Mouse (Mus musculus) megakaryocyte progenitor cell, adult 5-6 weeks (primary cell): ENCODE measurements around the gene C1qb. TPM values are rescaled to one million over a fixed set of nuclear protein-coding genes. Genes with fewer than 3 reads are reported as not detected.

Source experiments
- ATAC-seq: replicated peaks from 2 replicates; pipeline ENCODE4 v1.8.0; 2016; ENCODE audit warnings: mild to moderate bottlenecking, moderate TSS enrichment, inconsistent platforms; ENCODE audit not compliant: poor library complexity
- total RNA-seq, 2 experiments: library from RNA; stranded (forward) in 1 of 2; stranded (reverse) in 1 of 2; fragments of 157-497, 149-512 nt in 1 of 2; fragments of 200-1000 nt in 1 of 2; gene quantifications; 2 replicates each; pipeline versions ENCODE4 v1.2.3 to v1.2.4; 2015 to 2017

The C1qb gene
- total RNA-seq (2015), result 0.79 TPM in 1 of 2 replicates, not detected in the other
- 0.08 TPM in 1 of 2 replicates, not detected in the other for total RNA-seq (2017)

GRCm38 (mm10) chr4:136886101-136886500 is at the start of gene C1qb:
C1qb (minus strand) TSS chr4:136886187.
- no peak for ATAC-seq

DNA sequence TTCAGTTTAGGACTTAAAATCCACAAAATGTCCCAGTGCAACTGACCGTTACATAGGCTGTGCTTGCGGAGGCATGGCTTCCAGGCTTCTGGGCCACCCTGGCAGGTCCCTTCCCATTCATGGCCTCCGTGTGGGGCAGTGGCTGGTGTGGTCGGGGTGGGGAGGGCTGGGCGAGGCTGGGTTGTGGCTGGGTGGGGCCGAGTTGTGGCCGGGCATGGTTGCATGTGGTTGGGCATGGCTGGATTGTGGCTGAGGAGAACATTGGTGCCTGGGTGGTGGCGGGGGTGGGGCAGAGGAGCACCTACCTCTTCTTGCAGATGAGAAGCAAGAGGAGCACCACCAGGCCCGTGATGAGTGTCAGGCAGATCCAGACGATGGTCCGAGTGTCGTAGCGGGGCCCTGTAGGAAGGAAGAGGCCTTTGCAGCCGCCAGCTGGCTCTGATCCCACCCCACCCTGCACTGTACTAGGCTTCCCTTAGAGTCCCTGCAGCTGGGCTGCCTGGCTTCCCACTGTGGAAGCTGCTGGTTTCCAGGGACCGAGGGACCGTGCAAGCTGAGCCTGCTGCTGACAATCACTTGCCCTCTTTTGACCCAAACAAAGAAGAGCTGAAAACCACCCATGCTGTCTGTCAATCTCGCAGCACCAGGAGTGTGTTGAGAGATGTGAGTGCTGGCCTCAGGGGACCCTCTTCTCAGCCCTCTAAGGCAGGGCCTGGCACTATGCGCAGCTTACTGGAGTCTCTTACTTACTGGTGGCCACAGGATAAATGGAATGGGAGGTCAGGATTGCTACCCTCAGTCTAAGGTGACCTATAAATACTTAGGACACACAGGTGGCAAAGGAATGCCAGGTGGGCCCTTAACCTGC is 49.0 kb upstream of the C1qb start:
- ATAC-seq, result no peak

DNA sequence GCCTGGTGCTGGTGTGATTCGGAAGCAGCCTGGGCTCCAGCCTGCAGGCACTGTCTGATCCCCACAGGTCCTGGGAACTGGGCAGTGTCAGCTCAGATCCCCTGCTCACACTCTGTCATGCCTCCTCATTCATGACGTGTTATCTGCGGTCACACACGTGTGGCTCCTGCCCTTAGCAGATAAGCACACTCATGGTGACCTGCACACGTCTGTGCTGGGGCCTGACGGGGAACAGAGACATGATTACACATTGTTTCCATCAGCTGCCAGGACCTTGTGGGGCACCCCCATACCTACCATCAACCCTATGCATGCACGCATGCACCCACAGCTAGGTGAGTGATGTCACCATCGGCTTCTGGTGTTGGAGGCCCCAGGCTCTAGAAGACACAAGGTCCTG is 44.5 kb upstream of the C1qb start:
- ATAC-seq, result peak; percentile 66

DNA sequence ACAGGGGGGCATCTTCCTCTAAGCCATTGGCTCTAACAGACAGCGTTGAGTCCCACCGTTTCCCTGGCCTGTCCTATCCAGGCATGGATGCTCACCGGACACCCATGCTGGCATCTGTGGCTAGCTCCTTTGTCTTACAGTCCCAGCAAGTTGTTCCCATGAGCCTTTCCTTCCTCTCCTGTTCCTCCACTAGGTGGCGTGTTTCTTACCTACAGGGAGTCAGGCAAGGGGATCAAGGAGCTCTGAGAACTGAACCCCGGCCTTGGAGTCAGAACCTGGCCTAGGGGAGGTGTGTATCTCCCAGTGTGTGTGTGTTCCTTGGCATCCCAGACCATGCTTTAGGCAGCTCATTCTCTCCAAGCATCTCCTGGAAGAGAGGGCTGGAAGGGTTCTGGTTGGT is 42.9 kb upstream of the C1qb start:
- ATAC-seq, result no peak

- no peak for ATAC-seq
These were observed 39.8 kb upstream of the C1qb start for GRCm38 (mm10) chr4:136925804-136926203.

- peak; percentile 83 for ATAC-seq
These were observed 38.5 kb upstream of the C1qb start for GRCm38 (mm10) chr4:136924529-136924928.

- no peak for ATAC-seq
These were observed 33.5 kb upstream of the C1qb start for GRCm38 (mm10) chr4:136919526-136919925.

DNA sequence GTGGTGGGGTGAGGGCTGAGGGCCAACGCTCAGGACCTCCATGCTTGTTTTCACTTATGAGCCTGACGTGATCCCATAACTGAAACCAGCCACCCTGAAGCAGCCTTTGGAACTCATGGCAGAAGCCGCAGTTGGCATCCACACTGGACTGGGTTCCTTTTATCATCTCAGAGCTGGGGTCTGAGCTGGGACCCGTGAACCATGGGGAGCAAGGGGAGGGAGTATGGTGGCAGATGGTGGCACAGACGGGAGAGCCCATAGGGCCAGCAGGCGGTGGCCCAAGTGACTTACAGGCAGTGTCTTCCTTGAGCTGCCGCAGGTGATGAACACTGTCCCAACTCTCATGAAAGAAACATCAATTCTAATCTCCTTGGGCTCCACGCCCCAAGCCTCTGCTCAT is 32.8 kb upstream of the C1qb start:
- ATAC-seq, result no peak

DNA sequence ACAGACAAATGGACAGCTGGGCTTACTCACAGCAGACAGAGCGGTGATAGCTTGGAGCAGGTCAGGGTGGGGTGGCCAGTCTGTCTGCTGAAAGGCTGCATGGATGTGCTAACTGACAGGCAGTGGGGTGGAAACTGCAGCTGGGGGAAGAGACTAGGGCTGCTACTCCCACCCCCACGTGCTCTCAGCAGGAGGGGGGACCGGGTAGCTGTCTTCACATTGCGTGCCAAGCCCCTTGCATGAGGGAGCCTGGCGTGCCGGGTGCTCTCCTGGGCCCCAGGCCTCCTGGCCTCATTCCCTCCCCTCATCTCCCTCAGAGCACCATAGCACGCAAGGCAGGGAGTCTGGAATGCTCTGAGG is 31.2 kb upstream of the C1qb start:
- no peak for ATAC-seq

- no peak for ATAC-seq
These were observed 30.6 kb upstream of the C1qb start for GRCm38 (mm10) chr4:136916359-136917164.

- ATAC-seq, result no peak
These were observed 26.9 kb upstream of the C1qb start for GRCm38 (mm10) chr4:136912841-136913240.

- ATAC-seq, result no peak
These were observed 25.8 kb upstream of the C1qb start for GRCm38 (mm10) chr4:136911804-136912203.

- no peak for ATAC-seq
These were observed 25.2 kb upstream of the C1qb start for GRCm38 (mm10) chr4:136911211-136911646.

DNA sequence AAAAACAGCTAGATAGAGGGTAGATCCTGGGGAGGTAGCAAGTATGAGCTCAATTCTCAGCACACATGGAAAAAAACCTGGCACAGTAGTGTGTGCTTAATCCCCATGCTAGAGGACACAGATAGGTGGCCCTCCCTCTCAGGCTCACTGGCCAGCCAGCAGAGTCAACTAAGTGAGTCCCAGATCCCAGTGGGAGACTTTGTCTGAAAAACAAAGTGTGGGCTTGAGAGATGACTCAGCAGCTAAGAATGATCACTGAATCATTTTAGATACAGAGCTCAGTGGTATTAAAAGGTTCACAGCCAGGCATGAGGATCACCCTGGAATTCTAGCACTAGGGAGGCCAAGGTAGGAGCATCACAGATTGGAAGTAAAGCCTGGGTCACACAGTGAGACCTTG is 21.8 kb upstream of the C1qb start:
- ATAC-seq, result no peak

DNA sequence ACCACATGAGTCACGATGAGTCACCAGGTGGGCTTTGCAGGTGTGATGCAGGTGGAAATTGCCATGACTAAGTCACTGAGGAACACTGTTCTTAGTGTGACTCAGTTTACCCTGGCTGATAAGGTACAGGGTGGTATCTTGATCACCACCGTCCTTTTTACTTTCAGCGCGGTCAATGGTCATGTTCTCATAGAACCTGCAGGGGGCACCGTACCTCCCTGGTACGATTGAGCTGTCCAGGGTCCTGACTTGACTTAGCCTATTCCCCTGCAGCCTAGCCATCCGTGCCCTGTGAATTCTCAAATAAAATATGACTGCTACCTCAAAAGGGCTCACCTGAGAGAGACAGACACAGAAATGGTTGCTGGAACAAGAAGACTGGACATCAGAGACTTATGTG is 21.0 kb upstream of the C1qb start:
- peak; percentile 93 for ATAC-seq

- no peak for ATAC-seq
These were observed 19.0 kb upstream of the C1qb start for GRCm38 (mm10) chr4:136904767-136905539.

DNA sequence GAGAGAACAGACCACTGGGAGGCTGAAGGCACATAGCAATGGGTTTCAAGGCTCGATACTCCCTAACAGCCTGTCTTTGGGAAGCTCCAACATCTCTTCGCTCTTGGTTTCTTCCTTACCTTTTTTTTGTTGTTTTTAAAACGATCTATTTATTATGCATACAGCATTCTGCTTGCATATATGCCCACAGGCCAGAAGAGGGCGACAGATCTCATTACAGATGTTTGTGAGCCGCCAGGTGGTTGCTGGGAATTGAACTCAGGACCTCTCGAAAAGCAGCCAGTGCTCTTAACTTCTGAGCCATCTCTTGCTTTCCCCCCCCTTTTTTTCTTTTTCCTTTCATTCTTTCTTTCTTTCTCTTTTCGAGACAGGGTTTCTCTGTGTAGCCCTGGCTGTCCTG is 13.2 kb upstream of the C1qb start:
- no peak for ATAC-seq

- ATAC-seq, result no peak
These were observed 12.7 kb upstream of the C1qb start, which contains the start of gene C1qa for GRCm38 (mm10) chr4:136898637-136899036. C1qa (minus strand) TSS chr4:136898803.

- no peak for ATAC-seq
These were observed 12.2 kb upstream of the C1qb start for GRCm38 (mm10) chr4:136898084-136898598.

GRCm38 (mm10) chr4:136896461-136896860 is 10.5 kb upstream of the C1qb start:
- no peak for ATAC-seq

GRCm38 (mm10) chr4:136895861-136896260 is 9.9 kb upstream of the C1qb start:
- no peak for ATAC-seq
